Mouse (Mus musculus) spleen, adult 18-20 months (tissue): Measurements from ENCODE around the gene Gm11020.

ENCODE experiments used
- DNase-seq, 2 experiments: peaks; one replicate each; pipeline ENCODE4 v3.0.0; 2022; ENCODE audit warnings: mixed read lengths in 2 of 2

Gm11020 gene

GRCm38 (mm10) chr8:104343957-104344356, 22.6 kb downstream of the Gm11020 start:
- peak; percentile 60 to 86 for DNase-seq

- DNase-seq: no peak
These were observed 23.3 kb downstream of the Gm11020 start for GRCm38 (mm10) chr8:104344622-104345021.

DNA sequence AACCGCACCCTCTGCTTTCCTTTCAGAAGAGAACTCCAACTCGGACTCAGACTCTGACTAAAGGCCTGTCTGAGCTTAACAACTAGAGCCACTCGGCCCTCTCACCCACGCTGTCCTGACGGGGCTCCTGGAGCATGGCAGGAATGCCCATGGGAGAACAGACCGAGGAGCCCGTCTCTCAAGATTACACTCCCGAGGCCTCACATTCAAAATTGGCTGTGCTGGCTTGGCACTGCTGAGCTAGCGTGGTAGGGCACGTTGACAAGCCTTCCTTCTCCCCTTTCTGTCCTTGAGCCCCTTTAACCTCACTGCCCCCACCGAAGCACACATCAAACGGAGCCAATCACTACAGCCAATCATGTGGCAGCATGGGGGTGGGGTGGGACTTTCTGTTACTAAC, 25.3 kb downstream of the Gm11020 start:
- DNase-seq: no peak

GRCm38 (mm10) chr8:104348971-104349370, 27.6 kb downstream of the Gm11020 start:
- no peak for DNase-seq

DNA sequence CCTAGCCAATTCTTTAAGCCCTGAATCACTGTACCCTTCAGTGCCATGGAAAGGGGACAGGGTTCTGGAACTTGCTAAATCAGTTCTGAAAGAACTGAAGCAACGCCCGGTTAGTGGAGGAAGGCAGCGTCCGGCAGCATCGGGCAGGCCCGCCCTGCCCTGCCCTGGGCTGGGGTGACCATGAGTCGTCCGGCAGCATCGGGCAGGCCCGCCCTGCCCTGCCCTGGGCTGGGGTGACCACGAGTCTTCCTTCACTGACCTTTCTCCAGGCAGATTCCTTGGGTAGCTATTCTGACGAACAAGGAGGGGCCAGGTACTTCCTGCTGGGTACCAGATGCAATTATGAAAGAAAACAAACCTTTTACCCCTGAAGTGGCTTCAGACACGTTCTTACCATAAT, 28.7 kb downstream of the Gm11020 start:
- no peak for DNase-seq

GRCm38 (mm10) chr8:104353186-104353585, 31.8 kb downstream of the Gm11020 start:
- DNase-seq: no peak

DNA sequence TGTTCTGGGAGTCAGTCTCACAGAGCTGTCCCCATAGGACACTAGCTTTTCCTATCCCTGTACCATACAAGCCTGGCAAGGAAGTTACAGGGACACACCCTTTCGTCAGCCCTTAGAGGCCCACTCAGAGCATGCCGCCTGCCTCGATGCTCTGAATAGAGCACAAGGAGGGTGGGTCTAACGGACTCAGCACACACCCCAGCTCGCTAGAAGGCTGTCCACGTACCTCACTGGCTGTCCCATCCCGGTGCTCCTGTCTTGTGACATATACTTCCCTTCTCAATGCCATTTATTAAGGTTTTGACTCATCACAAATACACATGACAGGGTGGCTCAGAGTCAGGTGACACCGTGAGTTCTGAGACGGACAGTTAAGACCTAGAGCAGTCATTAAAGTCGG, 33.1 kb downstream of the Gm11020 start:
- DNase-seq: no peak

GRCm38 (mm10) chr8:104358637-104359036, 37.3 kb downstream of the Gm11020 start:
- no peak for DNase-seq

DNA sequence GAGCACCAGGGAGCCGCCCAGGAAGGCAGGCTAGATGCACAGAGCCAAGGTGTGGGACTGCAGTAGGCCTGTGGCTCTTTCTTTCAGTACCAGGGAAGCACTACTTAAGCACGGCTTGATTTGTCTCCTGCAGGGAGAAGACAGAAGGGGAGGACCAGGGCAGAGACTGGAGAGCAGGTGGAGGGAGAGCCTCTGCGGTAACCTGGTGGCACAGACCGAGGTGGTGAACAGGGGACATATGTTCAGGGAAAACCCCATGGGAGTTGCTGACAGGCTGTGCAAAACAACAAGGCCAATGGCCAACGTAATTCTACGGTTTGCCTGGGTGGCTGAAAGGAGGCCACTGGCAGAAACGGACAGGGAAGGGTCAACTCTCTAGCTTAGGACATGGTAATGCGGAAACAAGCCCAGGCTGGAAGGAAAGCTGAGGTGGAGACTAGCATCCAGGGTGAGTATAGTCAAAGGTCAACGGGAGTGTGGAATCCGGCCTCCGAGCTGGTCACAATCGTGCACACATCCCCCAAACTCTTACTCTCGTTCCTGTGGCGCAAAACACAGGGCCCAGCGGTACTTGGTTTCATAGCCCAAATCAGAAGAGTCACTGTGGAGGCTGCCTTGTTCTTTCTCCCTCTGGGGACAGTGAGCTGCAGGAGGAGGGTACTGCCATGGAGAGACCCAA, 38.5 kb downstream of the Gm11020 start:
- DNase-seq: no peak

DNA sequence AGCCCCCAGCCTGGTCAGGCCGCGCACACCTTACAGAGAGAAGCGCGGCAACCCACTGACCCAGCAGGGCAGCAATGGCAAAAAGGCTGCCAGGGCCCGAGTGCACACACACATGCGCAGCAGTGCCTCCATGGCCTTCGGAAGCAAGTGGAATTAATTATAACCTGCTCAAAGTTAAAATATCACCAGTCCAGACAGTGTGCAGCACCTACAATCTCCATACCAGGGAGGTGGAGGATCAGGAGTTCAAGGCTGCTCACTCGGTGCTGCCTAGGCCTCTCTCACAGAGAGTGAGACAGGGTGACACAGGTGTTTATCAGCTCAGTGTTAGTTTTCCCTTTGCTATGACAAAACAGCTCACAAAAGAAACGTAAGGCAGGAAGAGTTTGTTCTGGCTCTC, 44.3 kb downstream of the Gm11020 start:
- DNase-seq: no peak

DNA sequence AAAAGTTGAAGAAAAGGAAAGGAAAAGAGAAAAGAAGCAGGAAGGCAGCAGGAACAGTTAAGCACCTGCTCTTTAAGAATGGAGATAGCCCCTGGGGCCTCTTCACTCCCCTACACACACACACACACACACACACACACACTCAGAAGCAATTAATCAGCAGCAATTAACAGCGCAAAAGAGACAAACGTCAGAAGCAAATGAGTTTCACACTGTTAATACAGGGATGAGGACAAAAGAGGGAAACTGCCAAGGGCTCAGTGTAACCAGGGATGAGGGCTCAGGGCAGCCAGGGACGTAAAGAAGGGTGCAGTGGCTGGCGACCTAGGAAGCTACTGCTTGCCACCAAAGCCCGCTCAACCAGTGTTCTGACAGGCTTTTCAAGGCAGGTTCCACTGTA, 46.0 kb downstream of the Gm11020 start:
- no peak for DNase-seq

GRCm38 (mm10) chr8:104369591-104369990, 48.2 kb downstream of the Gm11020 start:
- DNase-seq: no peak

DNA sequence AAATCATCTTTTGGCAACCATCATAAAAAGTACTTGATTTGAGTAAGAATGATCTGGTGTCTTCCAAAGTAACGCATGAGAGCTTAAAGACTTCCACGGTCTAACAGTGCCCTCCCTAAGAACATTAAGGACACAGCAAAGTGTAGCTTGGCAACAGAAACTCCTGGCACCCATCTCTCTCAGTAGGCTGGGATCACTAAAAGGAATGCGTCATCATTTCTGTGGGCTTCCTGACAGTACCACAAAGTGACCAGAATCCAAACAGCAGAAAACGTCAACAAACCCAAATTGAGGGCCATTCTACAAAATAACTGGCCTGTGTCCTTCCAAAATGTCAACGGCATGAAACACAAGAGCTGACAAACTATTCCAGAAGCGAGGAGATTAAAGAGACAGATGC, 48.7 kb downstream of the Gm11020 start:
- DNase-seq: no peak

GRCm38 (mm10) chr8:104371121-104371520, 49.8 kb downstream of the Gm11020 start:
- no peak for DNase-seq
